Mouse (Mus musculus) 3134 (cell line): Measurements from ENCODE around the gene Pwp2.
"Not testable (repeated sequence)": the region's sequence is repeated elsewhere in the genome, so short reads cannot be mapped to it uniquely, and the experiment has no call there.

Experiments used
- DNase-seq: peaks from one replicate; pipeline ENCODE4 v3.0.0-alpha.2; 2011; ENCODE audit warnings: low spot score; ENCODE audit not compliant: insufficient read length; ENCODE audit errors: extremely low read depth

Pwp2 gene

DNA sequence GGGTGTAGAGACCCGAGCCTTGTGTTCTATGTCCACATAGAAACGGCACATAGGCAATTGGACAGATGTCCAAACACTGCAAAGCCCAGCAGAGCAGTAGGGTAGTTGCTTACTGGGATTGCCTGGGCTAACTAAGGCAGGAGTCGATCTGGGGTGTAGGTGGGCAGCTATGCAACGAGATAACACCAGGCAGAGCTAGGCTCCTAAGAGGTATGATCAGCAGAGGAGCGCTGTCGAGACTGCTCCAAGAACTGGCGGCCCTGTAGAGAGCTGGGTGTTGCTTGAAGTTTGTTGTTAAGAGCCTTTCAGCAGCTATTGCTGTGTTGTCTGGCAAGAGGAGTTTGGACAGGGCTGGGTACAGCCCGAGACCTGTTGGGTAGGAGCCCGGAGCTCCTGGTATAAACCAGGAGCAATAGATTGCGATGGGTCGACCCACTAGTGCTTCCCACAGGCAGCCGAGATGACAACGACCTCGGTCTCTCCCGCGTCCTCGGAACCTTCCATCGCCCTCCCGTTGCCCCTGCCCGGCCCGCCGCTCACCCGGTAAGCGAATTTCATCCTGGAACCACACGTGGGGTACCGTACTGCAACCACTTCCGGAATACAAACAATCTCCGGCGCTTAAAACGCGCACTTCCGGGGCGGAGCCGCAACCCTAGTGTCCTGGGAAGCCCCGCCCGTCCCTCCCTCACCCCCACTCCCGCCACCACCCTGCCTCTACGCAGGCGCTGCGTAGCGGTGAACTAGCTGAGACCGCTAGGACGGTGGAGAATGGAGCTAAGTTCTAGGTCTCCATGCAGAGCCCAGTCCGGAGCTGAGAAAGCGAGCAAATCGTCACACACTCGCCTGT is at the start of gene Pwp2:
Gene Pwp2, minus strand, starts transcription at position 619 of the 850 bp plus-strand sequence.
- peak; percentile 91 for DNase-seq

DNA sequence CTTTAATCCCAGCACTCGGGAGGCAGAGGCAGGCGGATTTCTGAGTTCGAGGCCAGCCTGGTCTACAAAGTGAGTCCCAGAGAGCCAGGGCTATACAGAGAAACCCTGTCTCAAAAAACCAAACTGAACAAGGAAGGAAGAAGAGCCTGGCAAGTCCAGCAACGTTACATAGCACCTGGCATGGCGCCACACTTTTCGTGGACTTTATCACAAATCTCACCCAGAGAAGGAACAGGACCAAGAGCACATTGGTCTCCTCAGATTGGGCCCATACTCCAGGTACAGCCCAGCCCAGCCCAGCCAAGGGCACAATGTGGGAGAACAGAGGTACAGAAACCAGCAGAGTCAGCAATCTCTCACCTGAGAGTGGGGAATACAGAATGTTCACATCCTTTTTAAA is 48.8 kb upstream of the Pwp2 start:
- DNase-seq, result no peak

DNA sequence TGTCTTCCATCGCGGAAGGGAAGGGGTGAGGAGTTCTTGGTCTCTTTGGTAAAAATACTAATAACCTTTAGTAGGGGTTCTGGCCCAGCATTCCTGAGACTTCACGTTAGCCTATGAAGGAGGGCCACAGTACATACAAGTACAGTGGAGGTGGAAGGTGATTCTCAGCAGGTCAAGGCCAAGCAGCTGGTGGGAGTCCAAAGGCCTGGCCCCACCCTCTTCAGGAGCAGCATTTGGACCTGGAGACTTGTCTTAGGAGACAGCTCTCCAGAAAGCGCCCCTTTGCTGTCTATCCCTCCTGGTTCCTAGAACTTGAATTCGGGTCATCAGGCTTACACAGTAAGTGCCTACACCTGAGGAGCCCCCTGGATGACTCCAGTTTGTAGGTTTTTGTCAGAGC is 48.2 kb upstream of the Pwp2 start:
- no peak for DNase-seq

DNA sequence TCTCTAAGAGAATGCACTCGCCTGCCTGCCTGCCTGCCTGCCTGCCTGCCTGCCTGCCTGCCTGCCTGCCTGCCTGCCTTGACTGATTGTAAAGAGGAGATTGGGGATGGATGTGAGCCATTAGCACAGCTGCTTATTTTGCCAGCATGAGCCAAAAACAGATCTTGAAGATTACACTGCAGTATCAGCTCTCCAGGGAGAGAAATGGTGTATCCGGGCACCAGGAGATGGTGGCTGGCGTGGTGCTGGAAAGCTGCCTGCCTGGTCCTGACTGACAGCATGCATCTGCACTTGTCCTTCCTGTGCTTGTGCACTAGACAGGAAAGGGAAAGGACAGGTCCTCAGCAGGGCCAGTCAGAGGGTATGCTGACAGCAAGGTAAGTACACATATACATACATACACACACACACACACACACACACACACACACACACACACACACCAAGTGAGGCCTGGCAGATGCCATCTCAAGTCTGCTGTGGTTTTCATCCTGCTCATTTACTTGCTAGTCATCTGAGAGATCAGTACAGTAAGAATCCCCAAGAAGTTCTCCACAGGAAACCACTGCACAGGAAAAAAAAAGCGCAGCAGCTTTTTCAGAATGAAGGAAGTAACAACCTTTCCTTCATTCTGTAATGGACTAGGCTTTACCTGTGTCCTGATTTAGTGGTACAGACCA is 47.5 kb upstream of the Pwp2 start:
- no peak for DNase-seq

DNA sequence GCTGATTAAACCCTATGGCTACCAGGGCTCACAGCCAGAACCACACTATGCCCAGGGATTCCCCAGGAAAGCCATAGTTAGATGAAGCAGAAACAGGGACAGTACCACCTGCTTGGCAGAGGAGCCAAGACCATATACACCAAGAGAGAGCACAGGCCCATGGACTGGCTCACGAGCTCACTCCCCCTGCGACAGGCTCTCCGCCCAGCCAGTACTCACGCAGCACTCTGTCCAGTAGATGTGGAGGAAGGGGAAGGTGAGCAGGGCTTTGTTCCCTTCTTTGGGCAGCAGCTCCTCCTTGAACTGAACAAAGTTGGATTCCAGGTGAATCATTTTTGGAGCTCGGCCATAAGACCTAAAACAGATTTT is 43.6 kb upstream of the Pwp2 start:
- no peak for DNase-seq

DNA sequence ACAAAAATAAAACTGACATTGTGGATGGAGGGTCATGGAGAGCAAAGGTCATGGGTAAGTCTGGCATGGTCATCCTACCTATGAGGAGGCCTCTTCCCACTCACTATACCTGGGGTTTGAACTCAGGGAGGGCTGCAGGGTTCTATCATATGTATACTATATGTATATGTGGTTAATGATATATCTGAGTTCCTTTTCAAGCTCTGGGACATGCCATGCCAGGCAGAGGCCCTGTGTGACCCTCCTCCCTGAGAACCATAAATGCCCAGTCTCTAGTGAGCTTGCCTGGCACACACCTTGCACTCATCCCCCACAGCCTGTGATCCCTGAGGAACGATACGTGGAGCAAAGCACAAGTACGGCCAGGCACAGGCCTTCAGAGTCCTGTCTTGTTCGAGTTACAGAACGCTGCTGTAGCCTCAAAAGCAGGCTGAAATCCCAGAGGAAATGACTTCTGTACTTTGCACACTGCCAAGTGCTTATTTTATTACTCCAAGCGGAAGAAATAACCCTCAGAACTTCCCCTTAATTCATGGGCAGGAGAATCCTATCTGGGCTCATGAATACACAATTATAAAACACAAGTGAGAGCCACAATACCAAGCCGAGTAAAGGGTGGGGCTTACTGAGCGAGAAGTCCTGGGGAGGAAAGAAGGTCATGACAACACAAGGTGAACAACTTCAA is 43.1 kb upstream of the Pwp2 start:
- no peak for DNase-seq

DNA sequence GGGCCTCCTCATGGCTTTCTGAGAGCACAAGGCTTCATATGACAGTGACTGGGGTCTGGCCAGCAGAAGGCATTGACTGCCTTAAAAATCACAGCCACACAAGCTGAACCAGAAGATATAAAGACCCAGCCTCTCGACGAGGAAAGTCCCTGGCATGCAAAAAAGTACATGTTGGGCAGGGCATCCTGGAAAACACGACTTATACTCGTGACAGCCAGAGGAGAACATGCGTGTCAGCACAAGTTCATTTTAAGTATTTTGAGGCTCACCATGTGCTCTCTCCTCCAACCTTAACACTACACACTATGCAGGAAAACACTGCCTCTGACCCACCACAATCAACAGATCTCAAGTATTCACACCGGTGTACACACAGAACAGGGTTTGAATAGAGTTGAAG is 39.2 kb upstream of the Pwp2 start:
- no peak for DNase-seq

DNA sequence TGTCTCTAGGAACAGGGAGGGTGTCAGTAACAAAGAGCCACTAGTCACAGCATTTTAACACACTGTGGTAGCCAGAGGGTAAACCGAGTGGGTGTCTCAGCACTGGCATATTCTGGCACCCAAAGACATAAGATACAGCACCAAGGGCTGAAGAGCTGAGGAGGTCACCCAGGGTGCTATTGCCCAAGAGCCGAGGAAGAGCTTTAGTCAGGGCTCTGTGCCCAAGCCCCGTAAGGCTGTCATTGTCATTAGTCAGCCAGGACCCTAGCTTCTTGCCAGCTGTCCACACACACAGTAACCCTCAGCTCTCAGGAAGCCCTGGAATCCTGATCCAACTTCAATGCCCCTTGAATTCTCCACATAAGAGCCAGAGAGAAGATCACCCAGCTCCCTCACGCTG is 38.0 kb upstream of the Pwp2 start:
- DNase-seq, result peak; percentile 50

DNA sequence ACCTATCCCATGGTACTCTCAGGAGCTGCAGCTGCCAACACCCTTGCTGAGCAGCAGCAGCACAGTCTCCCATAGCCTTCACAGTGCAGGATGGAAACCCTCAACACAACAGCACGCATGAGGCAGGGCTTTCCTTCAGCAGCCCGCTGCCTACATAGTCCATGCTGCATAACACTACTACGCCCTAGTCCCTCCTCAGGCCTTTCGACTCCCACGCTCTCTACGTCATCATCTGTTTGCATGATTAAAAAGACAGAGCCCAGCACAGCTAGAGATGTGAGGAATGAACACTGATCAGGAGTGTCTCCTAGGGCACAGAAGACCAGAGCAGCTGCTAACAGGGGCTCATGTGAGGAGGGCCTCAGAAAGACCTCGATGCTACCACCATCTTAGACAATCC is 36.4 kb upstream of the Pwp2 start:
- DNase-seq, result no peak

DNA sequence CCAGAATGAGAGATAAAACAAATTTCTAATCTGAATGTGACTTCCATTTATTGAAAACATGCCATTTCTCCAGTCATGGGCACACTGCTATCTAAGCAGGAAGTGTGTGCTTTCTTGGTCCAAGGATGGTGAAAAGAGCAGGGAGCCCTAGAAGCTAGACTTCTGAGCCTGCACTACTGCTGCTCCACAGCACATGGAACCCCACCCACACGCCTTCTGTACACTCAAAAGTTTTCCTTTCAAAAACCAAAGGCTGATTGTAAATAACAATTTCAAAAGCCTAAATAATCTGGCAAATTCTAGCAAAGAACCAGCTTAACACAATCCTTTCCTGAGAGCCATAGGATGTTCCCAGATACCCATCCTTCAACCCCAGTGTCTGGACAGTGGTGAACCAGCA is 34.6 kb upstream of the Pwp2 start:
- DNase-seq, result no peak

DNA sequence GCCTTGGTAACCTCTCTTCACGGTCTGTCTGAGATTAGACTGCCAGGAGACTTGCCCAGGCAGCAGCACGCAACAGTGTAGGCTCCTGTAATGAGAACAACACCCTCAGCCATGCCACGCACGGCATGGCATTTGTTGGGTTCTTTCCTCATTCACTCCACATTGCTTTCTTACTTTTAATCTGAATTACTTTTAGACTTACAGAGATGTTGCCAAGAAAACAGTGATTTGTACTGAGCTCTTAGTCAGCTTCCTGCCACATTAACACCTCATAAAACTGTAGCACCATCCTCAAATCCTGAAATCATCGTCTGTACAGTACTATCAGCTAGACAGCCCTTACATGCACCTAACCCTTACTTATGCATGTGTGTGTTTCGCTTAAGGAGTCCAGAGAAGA is 33.6 kb upstream of the Pwp2 start:
- DNase-seq, result no peak

DNA sequence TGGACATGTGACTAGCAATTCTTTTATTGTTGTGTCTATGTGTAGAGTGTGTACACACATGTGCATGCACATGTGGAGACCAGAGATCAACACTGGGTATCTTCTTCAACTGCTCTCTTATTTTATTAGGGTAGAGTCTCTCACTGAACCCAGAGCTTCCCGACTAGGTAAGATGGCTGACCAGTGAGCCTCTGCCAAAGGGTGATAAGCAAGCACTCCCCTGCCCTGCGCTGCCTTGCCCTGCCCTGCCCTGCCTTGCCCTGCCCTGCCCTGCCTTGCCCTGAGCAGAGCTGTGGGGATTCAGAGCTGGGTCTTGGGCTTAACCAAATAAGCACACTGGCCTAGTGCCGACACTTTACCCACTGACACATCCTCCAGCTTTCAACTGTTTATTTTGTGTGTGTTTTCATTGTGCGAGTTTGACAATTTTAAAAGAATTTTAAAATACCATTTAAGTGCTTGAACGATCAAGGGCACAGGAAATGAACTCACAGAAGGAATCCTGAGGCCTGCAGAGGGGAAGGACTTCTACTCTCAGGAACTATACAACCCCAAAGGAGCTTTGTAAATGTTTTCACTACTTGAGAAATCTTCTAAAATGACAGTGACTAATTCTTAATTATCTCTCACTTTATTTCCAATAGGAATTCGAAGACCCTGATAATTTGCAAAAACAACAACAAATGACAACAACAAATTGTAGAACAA is 31.6 kb upstream of the Pwp2 start:
- DNase-seq, result no peak

DNA sequence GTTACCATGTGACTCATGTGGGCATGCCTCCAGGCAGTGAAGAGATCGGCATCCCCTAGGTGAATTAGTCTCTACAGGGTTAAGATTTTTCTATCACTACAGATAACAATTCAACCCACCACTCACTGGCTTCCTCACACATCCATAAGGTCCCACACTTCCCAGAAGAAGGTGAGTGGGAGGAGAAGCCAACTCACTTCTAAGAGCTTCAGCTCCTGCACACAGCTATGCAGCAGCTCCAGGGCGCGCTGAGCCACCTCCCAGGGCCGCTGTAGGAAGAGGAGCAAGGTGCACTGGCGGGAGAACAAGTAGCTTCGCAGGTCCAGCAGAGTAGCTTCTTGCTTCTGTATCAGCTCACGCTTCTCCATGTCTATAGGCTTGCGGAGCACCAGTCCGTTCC is 29.4 kb upstream of the Pwp2 start:
- no peak for DNase-seq

DNA sequence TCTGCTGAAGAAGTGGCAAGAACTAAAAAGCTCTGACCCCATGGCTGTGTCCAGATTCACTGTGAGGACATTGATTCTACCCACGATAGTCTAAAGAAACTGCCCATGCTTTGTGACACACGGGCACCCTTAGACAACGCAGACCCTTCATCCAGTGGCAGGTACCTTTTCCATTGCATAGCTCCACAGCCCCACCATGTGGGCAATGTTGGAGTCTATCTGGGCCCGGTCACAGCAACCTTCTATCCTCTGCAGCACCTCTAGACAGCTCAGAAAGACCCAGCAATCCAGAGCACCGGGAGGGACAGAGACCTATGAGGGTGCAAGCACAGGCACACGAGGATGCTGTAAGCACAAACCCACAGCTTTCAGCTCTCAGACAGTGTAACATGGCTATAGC is 26.4 kb upstream of the Pwp2 start:
- no peak for DNase-seq

DNA sequence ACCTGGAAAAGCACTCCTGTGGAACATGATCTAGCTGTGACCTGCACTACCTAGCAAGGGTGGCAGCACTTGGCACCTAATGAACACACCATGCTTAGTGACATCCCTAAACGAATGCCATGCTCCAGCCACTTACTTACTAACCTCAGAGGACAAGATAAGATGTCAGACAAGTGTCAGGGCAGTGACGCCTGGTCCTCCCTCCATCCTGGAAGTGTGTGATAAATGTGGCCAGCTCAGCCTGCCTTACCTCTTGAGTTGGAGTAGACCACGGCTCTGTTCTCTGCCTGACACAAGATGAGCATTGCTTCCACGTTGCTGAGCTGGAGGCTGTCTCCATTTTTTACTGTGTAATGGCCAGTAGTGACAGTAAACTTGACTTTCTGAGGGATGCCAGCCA is 16.2 kb upstream of the Pwp2 start:
- DNase-seq, result no peak

DNA sequence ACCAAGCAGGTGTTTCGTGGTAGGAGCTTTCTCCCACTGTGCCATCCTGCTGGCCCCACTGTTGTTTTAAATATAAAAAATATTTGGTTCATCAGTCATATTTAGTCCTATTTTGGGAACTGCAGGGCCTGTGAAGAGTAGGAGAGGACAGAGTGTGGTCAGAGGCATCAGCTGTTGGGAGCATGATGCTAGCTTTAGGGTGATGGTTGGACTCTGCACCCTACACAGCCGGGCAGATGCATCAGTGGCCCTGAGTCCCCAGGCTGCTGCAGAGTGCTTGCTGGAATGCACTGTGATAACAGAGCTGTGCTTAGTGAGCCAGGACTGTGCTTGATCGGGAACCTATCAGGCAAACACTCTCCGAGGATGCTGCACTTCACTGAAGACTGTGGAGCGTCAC is 8.0 kb upstream of the Pwp2 start:
- no peak for DNase-seq

DNA sequence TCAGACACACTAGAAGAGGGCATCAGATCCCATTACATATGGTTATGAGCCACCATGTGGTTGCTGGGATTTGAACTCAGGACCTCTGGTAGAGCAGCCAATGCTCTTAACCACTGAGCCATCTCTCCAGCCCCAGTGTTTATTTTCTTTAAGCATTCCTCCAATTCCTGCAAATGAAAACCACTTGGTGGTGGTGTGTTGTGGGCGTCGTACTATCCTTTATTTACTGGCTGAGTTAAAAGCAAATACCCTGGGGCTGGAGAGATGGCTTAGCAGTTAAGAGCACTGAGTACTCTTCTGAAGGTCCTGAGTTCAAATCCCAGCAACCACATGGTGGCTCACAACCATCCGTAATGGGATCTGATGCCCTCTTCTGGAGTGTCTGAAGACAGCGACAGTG is 1.1 kb upstream of the Pwp2 start:
- not testable (repeated sequence) for DNase-seq

DNA sequence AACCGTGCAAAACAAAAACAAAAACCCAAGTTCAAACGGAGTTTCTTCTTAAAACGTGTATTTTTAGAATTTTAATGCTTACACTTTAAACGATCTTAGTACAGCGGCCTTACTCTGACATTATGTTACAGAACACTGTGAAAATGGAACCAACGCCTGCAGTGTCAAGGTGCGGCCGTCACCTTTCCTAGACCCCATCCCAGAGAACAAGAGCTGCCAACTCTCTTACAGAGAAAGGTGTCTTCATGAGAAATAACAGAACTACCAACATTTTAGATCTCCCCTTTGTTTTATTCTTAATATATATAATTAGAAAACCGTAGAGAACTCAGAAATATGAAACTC is 404 bp upstream of the Pwp2 start:
- no peak for DNase-seq

DNA sequence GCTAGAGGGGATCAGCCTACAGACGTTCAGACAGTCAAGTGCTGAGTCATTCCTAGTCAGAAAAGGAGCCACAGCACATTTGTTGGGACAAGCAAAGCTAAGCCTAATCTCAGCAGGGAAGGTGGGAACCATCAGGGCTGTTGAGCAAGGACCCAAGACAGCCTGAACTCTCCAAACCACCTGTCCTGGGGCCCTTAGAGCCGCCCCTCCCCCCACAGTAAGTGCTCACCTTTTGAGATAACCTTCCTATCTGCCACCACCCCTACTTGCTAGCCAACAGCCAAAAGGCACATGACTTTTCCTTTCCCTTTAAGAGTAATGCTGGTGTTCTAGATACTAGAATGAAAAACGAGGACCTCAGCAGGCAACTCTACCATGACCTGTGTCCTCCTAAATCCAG is 1.4 kb downstream of the Pwp2 start:
- no peak for DNase-seq

DNA sequence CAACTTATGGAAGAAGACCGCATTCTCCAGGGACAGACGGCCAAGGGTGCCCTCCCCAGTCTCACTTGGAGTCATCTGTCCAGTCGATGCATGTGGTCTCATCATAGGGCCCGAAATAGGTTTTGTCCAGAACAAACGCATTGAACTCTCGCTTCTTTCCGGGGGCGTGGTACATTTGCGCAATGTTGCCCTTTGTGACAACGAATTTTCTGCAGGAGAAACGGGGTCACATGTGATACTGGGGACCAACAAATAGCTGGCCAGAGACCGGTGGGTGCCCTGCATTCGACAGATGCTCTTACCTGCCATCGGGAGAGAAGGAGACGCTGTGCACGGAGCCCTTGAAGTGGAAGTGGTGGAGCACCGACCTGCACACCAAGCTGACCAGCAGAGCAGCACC is 2.6 kb downstream of the Pwp2 start:
- DNase-seq, result no peak

DNA sequence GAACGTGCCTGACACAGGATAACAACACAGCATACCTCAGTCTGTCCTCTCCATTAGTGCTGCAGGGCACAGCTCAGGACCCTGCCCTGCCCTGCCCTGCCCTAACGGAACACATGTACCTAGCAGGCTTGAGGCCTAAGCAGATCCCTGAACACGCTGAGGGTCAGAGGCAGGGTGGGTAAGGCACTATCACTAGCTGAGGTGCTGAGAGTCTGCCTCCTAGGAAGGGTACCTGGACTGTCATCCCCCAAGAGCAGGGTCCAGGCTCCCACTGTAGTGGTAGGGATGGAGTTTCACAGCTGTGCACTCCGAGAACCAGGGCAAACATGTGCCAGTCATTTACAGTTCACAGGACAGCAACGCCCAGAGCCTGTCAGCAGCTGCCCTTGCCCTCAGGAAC is 10.5 kb downstream of the Pwp2 start:
- DNase-seq, result no peak
